Mouse (Mus musculus) lung, embryonic 14.5 days (tissue): Measurements from ENCODE around the gene Rela. TPM values are rescaled to one million over a fixed set of nuclear protein-coding genes. Genes with fewer than 3 reads are reported as not detected.

Source experiments
- ATAC-seq: fragments of 200-750 bp; cut with Nextera tagmentation; 2 replicates; pipeline ENCODE4 v1.8.0; 2017; ENCODE audit warnings: mild to moderate bottlenecking, moderate TSS enrichment, moderate library complexity; ENCODE audit not compliant: insufficient read depth
- DNase-seq: peaks from one replicate; pipeline ENCODE4 v3.0.0-alpha.2; 2015
- H3K27ac ChIP-seq: fragments of 300-500 bp; sonication (generic); 2 replicates; pipeline ENCODE4 v1.5.1; 2014; ENCODE audit warnings: low read depth, mild to moderate bottlenecking, moderate library complexity
- H3K27me3 ChIP-seq: fragments of 300-500 bp; sonication (generic); 2 replicates; pipeline ENCODE4 v1.6.1; 2014; ENCODE audit warnings: low read length, control low read depth; ENCODE audit not compliant: insufficient read depth
- H3K36me3 ChIP-seq: fragments of 300-500 bp; sonication (generic); 2 replicates; pipeline ENCODE4 v1.6.1; 2014; ENCODE audit warnings: control low read depth; ENCODE audit not compliant: insufficient read depth
- H3K4me1 ChIP-seq: fragments of 300-500 bp; sonication (generic); 2 replicates; pipeline ENCODE4 v1.6.1; 2014; ENCODE audit warnings: antibody characterized with exemption, control low read depth; ENCODE audit not compliant: insufficient read depth
- H3K4me2 ChIP-seq: fragments of 300-500 bp; sonication (generic); 2 replicates; pipeline ENCODE4 v1.6.1; 2014; ENCODE audit warnings: mild to moderate bottlenecking
- H3K4me3 ChIP-seq: fragments of 300-500 bp; sonication (generic); 2 replicates; pipeline ENCODE4 v1.5.1; 2014; ENCODE audit warnings: low read depth, low read length
- H3K9ac ChIP-seq: fragments of 300-500 bp; sonication (generic); 2 replicates; pipeline ENCODE4 v1.6.1; 2014
- H3K9me3 ChIP-seq: fragments of 300-500 bp; sonication (generic); 2 replicates; pipeline ENCODE4 v1.6.1; 2016; ENCODE audit warnings: low read depth, low read length, control low read depth
- CTCF ChIP-seq: IDR thresholded peaks from 2 replicates; pipeline ENCODE4 v1.5.1; 2016; ENCODE audit warnings: antibody characterized with exemption, low read depth
- WGBS: fragments of 180-500 bp; shearing (Covaris S2); extraction: QIAGEN DNeasy Blood & Tissue Kit; methylation state at CpG from one replicate; pipeline ENCODE4 v1.1.7; 2014; 5-methylcytosine and 5-hydroxymethylcytosine counted together
- polyA plus RNA-seq: library from polyadenylated mRNA; unstranded; fragments of >200 nt; fragmentation: Nextera tagmentation; extraction: Ambion mirVana; gene quantifications from 2 replicates; pipeline ENCODE4 v1.2.1, GENCODE M21; 2014

Rela gene
- polyA plus RNA-seq, 1 experiment from 2014 or later = 52.3 TPM

DNA sequence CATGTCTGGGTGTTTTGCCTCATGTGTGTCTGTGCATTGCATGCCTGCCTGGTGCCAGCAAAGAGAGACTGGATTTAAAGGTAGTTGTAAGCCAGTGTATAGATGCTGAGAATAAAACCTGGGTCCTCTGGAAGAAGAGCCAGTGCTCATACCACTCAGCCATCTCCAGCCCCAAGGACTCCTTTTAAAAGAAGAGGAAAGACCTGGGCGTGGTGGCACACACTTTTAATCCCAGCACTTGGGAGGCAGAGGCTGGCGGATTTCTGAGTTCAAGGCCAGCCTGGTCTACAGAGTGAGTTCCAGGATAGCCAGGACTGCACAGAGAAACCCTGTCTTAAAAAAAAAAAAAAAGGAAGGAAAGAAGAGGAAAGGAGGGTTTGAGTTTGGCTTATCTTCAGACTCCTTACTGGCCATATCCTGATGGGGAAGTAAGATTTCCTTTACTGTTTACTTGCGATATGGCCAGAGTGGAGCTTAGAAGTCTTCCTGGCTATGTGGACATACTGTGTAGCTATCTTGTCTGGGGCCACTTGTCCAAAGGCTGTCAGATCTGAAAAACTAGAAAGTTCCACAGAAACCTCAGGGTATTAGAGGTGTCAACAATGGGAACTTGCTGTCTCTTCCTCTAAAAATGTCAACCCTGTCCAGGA is 24.4 kb upstream of the Rela start:
- 66% methylated on average over 3 of the region's 3 CpGs for WGBS

DNA sequence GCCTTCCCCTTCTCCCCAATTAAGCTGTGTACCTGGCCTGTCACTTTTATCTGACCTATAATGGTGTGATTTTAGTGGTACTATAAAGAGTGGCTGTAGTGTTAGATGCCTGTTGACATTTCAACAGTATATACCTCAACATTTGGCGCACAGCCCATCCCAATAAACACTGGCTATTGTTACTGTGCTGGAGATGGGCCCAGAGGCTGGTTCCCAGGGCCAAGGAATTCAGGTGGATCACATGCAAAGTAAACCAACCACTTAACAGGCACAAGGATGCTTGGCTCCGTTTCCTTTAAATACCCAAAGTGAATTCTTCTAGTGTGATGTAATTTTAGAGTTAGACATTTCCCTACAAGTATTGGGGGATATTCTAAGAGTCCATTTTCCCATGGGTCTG is 22.3 kb upstream of the Rela start:
- Histone ChIP-seq H3K36me3 (no peaks in the 10 kb centered on the region), H3K4me3 (no peak overlapping the region), H3K4me1 (no peaks in the 10 kb centered on the region), H3K4me2 (no peak overlapping the region), H3K27ac (no peak overlapping the region), H3K27me3 (no peaks in the 10 kb centered on the region), H3K9ac (no peak overlapping the region), H3K9me3 (no peaks in the 10 kb centered on the region)
- no peak for TF ChIP-seq CTCF
- ATAC-seq = 0 out of 2 replicates have a peak, but pooled peaks have one; percentile 12
- DNase-seq = peak; percentile 74
- WGBS = 42% methylated on average over 2 of the region's 2 CpGs

More for the DNA sequence above, 24.4 kb upstream of the Rela start:
- Histone ChIP-seq H3K27me3 (no peaks in the 10 kb centered on the region), H3K36me3 (peaks cover 10% of the 10 kb centered on the region), H3K4me2 (no peak overlapping the region), H3K9me3 (no peaks in the 10 kb centered on the region), H3K4me3 (no peak overlapping the region), H3K9ac (no peak overlapping the region), H3K4me1 (peaks cover 6% of the 10 kb centered on the region; the same call in 1 of the 2 replicates), H3K27ac (no peak overlapping the region)
- ATAC-seq (no peak), DNase-seq (no peak)
- no peak for TF ChIP-seq CTCF

DNA sequence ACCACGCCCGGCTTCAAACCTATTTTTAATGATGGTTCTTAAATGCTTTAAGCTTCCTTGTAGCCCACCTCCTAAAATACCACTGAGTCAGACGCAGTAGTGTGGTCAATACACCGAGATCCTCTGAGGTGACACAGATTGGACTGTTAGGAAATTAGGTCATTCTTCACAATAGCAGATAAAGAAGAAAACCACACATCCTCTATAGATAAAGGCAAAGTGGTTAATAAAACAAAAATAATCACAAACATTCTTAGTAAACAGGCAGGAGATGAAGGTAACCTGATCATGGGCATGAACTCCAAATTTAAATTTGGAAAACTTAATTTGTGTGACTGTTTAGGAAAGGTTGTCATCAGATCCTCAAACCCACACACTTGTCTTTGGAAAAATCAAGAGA is 17.3 kb upstream of the Rela start:
- H3K4me2 ChIP-seq = no peak overlapping the region
- TF ChIP-seq CTCF = no peak
- H3K4me3 ChIP-seq = no peak overlapping the region
- ATAC-seq (no peak), DNase-seq (no peak)
- H3K27ac ChIP-seq = no peak overlapping the region
- no peak overlapping the region for H3K9ac ChIP-seq
- H3K4me1 ChIP-seq = no peaks in the 10 kb centered on the region
- H3K9me3 ChIP-seq = no peaks in the 10 kb centered on the region
- no peaks in the 10 kb centered on the region for H3K27me3 ChIP-seq
- no peaks in the 10 kb centered on the region for H3K36me3 ChIP-seq
- 82% methylated on average over 4 of the region's 4 CpGs for WGBS

DNA sequence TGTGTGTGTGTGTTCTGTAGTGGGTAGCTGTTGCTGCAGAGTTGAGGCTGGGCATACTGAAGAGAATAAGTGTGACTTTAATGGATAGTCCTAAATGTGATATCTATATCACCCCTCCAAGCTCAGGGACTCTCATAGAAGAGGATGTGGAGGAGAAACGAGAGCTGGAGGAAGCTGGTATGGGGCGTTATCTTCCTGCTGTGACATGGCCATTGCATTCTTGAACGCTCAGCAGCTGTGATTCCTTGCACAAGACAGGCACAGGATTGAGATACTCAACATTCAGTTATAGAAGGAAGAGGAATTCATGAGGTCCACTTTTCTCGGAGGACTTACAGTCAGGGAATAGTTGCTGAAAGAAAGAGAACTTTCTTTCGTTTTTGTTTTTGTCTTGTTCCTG is 15.4 kb upstream of the Rela start:
- Histone ChIP-seq H3K4me1 (no peaks in the 10 kb centered on the region), H3K27ac (no peak overlapping the region), H3K9ac (no peak overlapping the region), H3K9me3 (no peaks in the 10 kb centered on the region), H3K36me3 (no peaks in the 10 kb centered on the region), H3K4me3 (no peak overlapping the region), H3K27me3 (no peaks in the 10 kb centered on the region), H3K4me2 (no peak overlapping the region)
- ATAC-seq (no peak), DNase-seq (no peak)
- 66% methylated on average over 5 of the region's 5 CpGs for WGBS
- no peak for TF ChIP-seq CTCF

DNA sequence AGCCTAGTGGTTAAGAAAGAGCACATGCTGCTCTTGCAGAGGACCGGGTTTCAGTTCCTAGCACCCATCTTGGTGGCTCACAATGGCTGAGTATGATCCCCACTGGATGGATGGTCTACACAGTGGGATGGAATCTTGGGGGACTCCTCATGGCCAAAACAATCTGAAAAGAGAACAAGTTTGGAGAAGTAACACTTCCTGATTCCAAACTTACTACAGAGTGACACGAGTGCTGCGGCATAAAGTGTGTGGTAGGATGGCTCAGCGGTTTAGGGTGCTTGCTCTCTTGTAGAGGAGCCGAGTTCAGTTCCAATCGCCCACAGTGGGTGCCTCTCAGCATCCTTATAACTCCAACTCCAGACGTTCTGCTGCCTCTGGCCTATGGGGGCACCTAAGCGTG is 12.0 kb upstream of the Rela start:
- no peaks in the 10 kb centered on the region for H3K36me3 ChIP-seq
- no peaks in the 10 kb centered on the region for H3K9me3 ChIP-seq
- no peak overlapping the region for H3K27ac ChIP-seq
- no peaks in the 10 kb centered on the region for H3K4me1 ChIP-seq
- H3K4me3 ChIP-seq = no peak overlapping the region
- H3K4me2 ChIP-seq = no peak overlapping the region
- H3K27me3 ChIP-seq = no peaks in the 10 kb centered on the region
- no peak for ATAC-seq
- H3K9ac ChIP-seq = no peak overlapping the region
- 83% methylated on average over 8 of the region's 8 CpGs for WGBS
- no peak for DNase-seq
- TF ChIP-seq CTCF = no peak

DNA sequence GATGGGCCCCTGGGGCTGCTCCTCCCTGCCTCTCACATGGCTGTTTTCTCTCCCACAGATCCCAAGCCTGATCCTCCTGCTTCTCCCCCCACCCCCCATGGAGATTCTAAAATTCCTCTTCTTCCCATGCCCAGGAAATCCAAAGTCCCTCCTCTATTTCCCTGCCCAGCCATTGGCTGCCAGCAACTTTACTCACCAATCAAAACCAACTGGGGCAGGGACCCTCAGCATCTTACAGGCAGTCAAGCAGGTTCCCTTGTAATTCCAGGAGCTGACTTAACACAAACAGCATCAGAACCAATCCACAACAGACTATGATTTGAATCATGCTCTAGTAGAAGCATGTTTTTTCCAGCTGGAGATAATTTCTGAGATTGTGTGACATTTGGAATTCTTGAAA is 7.4 kb upstream of the Rela start:
- no peaks in the 10 kb centered on the region for H3K27me3 ChIP-seq
- H3K4me1 ChIP-seq = no peaks in the 10 kb centered on the region
- DNase-seq (no peak), ATAC-seq (no peak)
- no peaks in the 10 kb centered on the region for H3K9me3 ChIP-seq
- no peak for TF ChIP-seq CTCF
- H3K36me3 ChIP-seq = no peaks in the 10 kb centered on the region
- no peak overlapping the region for H3K27ac ChIP-seq
- no peak overlapping the region for H3K4me3 ChIP-seq
- no peak overlapping the region for H3K4me2 ChIP-seq
- H3K9ac ChIP-seq = no peak overlapping the region

DNA sequence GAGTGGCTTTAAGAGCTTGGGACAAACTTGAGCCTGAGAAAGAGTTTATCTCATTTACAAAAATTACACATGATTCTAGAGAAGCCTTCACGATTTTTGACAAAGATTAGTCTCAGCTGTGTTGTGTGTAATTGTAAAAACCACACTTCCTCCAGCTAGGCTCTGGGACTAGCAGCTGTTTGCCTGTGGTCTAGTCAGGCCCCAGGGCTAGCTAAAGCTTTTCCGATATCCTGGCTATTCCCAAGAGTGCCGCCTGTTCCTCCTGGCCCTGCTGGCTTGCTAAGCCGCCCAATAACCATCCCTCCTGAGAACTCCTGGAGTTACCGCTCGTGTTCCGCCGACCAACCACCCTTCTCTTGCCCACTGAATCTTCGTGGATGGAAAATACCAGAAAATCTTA is 5.2 kb upstream of the Rela start:
- Histone ChIP-seq H3K4me3 (no peak overlapping the region), H3K4me2 (no peak overlapping the region), H3K27ac (no peak overlapping the region), H3K27me3 (no peaks in the 10 kb centered on the region), H3K9ac (no peak overlapping the region), H3K4me1 (peaks cover 5% of the 10 kb centered on the region), H3K36me3 (no peaks in the 10 kb centered on the region), H3K9me3 (no peaks in the 10 kb centered on the region)
- no peak for ATAC-seq
- WGBS = 72% methylated on average over 9 of the region's 9 CpGs
- no peak for TF ChIP-seq CTCF
- DNase-seq = no peak
